Mouse (Mus musculus): Measurements from ENCODE around the gene Scml2.
A peak's percentile ranks its signal among the peaks of the same experiment; 100 is the strongest.
"Not testable (repeated sequence)": the region's sequence is repeated elsewhere in the genome, so short reads cannot be mapped to it uniquely, and the experiment has no call there.

Gene Scml2

DNA sequence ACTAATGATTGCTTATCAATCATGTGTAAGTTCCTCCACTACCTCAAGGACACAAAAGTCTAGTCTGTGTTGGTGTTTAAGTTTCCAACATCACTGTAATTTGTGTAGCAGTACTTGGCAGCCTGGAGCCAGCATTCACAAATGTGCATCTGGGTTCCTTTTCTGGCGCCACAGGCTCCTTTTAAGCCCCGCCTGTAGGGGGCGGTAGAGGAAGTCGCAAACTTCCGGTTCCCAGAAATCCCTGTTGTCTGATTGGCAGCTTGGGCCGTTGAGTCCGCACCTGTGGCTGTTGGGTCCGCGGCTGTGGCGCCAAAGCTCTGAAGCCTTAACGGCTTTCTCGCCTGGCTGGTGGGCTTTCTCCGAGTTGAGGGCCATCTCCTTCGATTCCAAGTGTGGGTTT lies at the start of gene Scml2:
TSS of gene Scml2 (plus strand) at position 301 of the 400 bp plus-strand sequence.
- not testable (repeated sequence) for DNase-seq (ENCODE audit: low spot score)

DNA sequence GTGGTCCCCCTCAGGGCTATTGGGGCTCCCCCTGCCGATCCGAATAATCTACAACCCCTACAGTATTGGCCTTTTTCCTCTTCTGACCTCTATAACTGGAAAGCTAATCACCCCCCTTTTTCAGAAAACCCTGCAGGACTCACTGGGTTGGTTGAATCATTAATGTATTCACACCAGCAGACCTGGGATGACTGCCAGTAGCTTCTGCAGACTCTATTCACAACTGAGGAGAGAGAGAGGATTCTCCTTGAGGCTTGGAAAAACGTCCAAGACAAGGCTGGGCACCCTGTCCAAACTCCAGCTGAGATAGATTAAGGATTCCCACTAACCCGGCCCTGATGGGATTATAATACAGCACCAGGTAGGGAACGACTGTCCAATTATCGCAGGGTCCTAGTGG lies 41.4 kb upstream of the Scml2 start:
- DNase-seq (ENCODE audit: low spot score) = not testable (repeated sequence)

DNA sequence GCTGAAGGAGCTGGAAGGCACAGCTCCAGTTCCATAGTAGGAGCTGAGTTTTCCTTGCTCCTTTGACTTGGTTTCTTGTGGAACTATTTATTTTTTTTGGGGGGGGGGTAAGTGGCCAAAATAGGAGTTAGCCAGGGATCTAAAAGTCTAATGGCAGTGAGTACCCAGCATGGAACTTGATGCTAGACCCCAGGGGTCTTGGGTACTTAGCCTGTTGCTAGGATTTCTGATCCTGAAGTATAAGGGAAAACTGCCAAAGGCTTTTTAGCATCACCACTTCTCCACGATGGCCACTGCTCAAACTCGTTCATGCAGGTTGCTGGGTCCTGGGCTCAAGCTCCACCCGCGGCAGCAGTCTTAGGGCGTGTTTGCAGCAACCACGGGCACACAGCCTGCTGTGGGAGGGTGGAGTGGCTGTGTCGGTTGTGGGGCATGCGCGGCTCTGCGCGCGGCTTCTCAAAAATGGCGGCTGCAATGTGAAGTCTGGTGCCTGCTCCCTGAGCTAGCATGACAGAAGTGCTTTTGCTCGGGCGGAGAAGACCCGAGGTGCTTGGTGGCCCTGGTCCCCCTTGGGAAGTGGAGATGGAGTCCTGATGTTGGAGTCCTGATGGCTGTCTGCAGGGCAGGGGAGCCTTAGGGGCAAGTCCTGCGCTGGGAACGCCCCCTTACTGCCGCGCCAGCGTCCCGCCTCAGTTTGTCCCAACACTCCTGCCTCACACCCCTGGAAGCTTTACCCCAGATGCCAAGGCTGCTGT lies 45.5 kb downstream of the Scml2 start:
- peak; percentile 38 for DNase-seq (ENCODE audit: low spot score)

DNA sequence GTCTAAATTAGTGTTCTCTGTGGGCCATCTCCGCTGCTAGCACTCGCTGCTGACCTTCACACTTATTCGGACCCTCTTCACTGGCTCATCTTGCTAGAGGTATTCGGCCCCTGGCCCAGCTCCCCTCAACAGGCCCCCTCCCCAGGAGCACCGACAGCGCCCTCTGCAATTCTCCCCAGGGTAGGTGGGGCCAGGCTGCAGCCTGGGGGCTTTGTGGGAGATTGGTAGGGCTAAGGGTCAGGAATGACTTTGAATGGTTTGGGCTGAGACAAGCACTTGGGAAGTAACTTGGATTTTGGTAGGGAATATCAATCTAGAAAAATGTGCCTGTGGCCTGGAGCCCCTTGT lies 46.0 kb downstream of the Scml2 start:
- DNase-seq (ENCODE audit: low spot score) = no peak

DNA sequence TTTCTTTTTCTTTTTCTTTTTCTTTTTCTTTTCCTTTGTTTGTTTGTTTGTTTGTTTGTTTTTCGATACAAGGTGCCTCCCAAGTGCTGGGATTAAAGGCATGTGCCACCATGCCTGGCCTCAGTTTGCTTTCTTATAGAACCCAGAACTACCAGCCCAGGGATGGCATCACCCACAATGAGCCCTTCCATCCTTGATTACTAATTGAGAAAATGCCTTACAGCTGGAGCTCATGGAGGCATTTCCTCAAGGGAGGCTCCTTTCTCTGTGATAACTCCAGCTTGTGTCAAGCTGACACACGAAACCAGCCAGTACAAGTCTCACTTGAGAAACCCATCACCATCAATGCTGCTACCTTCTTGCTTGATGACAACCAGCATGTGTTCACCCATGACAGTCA lies 170.2 kb downstream of the Scml2 start, which contains the start of gene Gm15262:
TSS of gene Gm15262 (plus strand) at position 301 of the 400 bp plus-strand sequence.
- not testable (repeated sequence) for DNase-seq (ENCODE audit: low spot score)

Data from embryo, embryonic 10 days (tissue).